Mouse (Mus musculus) ES-E14 (cell line): Measurements from ENCODE around the gene Mthfd2.

ENCODE experiments used
- CHD2 ChIP-seq: IDR thresholded peaks from 2 replicates; pipeline ENCODE4 v1.6.1; 2014; ENCODE audit warnings: mild to moderate bottlenecking, low read depth, low read length, inconsistent platforms
- HCFC1 ChIP-seq: IDR thresholded peaks from 2 replicates; pipeline ENCODE4 v1.6.1; 2012; ENCODE audit warnings: low read length, inconsistent platforms, borderline replicate concordance; ENCODE audit not compliant: insufficient read depth
- MAFK ChIP-seq: IDR thresholded peaks from 2 replicates; pipeline ENCODE4 v1.6.1; 2014; ENCODE audit warnings: mild to moderate bottlenecking, low read depth, low read length, inconsistent platforms; ENCODE audit not compliant: insufficient read depth
- ZC3H11A ChIP-seq: IDR thresholded peaks from 2 replicates; pipeline ENCODE4 v1.6.1; 2012; ENCODE audit warnings: low read depth, mild to moderate bottlenecking, inconsistent platforms, low read length, borderline replicate concordance

DNA sequence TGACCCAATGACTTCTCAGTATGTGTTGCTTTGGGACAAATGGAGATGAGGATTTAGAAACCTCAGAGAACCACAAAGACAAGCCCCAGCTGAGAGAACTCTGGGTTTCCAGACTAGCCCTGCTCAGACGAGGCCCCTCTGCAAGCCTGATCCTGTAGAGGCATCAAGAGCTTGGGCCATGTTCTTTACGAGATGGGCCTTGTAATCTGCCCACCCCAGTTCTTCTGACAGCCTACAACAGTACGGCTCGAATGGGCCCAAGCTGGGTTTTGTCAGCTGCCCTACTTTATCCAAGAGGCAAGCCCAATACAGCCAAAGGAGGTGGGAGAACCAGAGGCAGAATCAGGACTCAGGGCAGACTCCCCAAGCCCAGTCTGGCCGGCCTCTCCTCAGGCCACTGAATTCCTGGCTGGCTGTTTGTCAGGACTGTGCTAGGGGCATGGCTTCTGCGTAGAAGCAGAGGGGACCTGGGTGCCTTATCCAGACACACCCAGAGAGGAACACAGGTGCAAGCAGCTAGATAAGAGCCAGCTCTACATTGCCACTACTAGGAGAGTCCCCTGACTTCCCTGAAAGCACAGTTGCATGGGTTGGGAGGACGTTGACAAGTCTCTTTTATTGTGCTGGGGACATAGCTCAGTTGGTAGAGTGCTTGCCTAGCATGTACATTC lies 25.9 kb upstream of the Mthfd2 start:
- no peak for TF ChIP-seq ZC3H11A
- TF ChIP-seq HCFC1, result no peak
- TF ChIP-seq MAFK, result no peak
- TF ChIP-seq CHD2, result no peak
